Mouse (Mus musculus) central nervous system, embryonic 14 days (tissue): ENCODE results near the gene Adamts3. TPM values are rescaled to one million over a fixed set of nuclear protein-coding genes. Genes with fewer than 3 reads are reported as not detected.

ENCODE experiments used
- polyA plus RNA-seq: library from polyadenylated mRNA; depleted of rRNA; stranded (reverse); fragments of >200 nt; gene quantifications from 2 replicates; pipeline ENCODE4 v1.2.3, GENCODE M21; 2012; rRNA removed

Gene Adamts3
- 9.6 and 12.1 TPM in 2 replicates for polyA plus RNA-seq

DNA sequence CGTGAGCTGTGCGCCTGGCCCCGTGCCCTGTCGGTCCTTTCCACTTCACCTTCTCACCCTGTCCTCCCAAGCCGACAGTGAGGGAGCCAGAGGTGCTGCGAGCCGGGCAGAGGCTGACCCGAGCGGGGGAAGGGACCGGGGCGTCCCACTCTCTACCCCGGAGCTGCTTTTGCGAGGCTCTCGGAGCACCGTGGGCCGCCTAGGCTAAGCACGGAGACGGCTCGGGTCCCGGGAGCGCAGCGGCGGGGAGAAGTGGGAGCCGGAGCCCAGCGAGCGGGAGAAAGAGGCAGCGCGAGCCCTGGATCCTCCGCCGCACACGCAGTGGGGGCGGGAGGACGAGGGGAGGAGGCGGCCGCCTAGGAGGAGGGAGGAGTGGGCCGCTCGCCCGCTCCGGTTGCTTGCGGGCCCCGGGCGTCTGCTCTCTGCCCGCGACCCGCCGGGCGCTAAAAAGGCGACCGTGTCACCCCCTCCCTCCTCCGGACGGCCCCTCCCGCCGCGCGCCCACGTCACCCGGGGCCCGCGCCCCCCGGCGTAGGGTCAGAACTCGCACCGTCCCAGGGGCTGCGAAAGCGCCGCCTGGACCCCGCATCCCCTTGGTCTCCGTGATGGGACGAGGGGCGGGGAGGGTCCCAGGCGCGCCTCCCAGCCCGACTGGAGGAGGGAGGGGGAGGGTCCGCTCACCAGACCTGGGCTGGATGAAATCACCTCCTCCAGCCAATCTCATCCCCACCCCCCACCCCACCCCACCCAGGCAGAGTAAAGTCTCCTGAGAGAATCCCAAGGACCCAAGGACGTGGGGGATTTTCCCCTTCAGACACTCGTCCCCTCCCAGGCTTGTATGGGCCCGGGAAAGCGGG, at the start of gene Adamts3:
Adamts3 (minus strand) TSS at position 284 of the 857 bp plus-strand sequence.

